Comparison of ENCODE assay signal across 22 mouse cellular contexts in genomic region chr14:17911157-17911556, GRCm38 (mm10).
"Had no signal": no experiment of that assay in that cellular context is flagged by ENCODE, and none has a peak within 500 bp of the region (broad histone marks: within the 10 kb centered on the region; RNA-seq: fewer than 3 reads in every experiment).

No protein-coding gene starts in this region.

- ATAC-seq: inflammation-experienced regulatory T-cells, adult 6 months; intestine, embryonic 16.5 days; lung, postnatal 0 days; midbrain, embryonic 15.5 days had no signal

- DNase-seq: kidney, adult 9 months; kidney, postnatal 14 days; kidney, postnatal 4 days; layer of hippocampus, adult 9-11 months; liver, embryonic 13.5 days; lung, embryonic 14.5 days; retina, postnatal 1 day; right cerebral cortex, postnatal 25 days; thymus, adult 2 months; thymus, postnatal 14 days; thymus, postnatal 4 days had no signal

- H3K4me3 ChIP-seq: layer of hippocampus, adult 2 months; limb, embryonic 10.5 days; limb, embryonic 13.5 days; liver, embryonic 13.5 days; midbrain, embryonic 12.5 days; midbrain, embryonic 15.5 days; neural tube, embryonic 12.5 days; neural tube, embryonic 15.5 days had no signal

- H3K9me3 ChIP-seq: limb, embryonic 10.5 days; limb, embryonic 13.5 days; liver, embryonic 13.5 days; midbrain, embryonic 12.5 days; midbrain, embryonic 15.5 days; neural tube, embryonic 12.5 days; neural tube, embryonic 15.5 days had no signal

- H3K27me3 ChIP-seq: limb, embryonic 13.5 days; liver, embryonic 13.5 days; midbrain, embryonic 12.5 days; midbrain, embryonic 15.5 days; neural tube, embryonic 12.5 days; neural tube, embryonic 15.5 days had no signal

- H3K4me2 ChIP-seq: limb, embryonic 13.5 days; liver, embryonic 13.5 days; lung, embryonic 14.5 days; midbrain, embryonic 12.5 days; midbrain, embryonic 15.5 days; neural tube, embryonic 12.5 days; neural tube, embryonic 15.5 days had no signal

- H3K36me3 ChIP-seq: limb, embryonic 10.5 days; limb, embryonic 13.5 days; liver, embryonic 13.5 days; midbrain, embryonic 12.5 days; midbrain, embryonic 15.5 days; neural tube, embryonic 12.5 days; neural tube, embryonic 15.5 days had no signal

- H3K4me1 ChIP-seq: limb, embryonic 10.5 days; liver, embryonic 13.5 days; midbrain, embryonic 12.5 days; midbrain, embryonic 15.5 days; neural tube, embryonic 12.5 days; neural tube, embryonic 15.5 days had no signal

- H3K27ac ChIP-seq: layer of hippocampus, adult 2 months; limb, embryonic 10.5 days; limb, embryonic 13.5 days; liver, embryonic 13.5 days; macrophage; midbrain, embryonic 12.5 days; midbrain, embryonic 15.5 days; neural tube, embryonic 12.5 days; neural tube, embryonic 15.5 days had no signal

- H3K9ac ChIP-seq: limb, embryonic 13.5 days; liver, embryonic 13.5 days; lung, embryonic 14.5 days; midbrain, embryonic 12.5 days; midbrain, embryonic 15.5 days; neural tube, embryonic 12.5 days; neural tube, embryonic 15.5 days had no signal
